Mouse (Mus musculus): ENCODE data around the gene Asb18.

The Asb18 gene

DNA sequence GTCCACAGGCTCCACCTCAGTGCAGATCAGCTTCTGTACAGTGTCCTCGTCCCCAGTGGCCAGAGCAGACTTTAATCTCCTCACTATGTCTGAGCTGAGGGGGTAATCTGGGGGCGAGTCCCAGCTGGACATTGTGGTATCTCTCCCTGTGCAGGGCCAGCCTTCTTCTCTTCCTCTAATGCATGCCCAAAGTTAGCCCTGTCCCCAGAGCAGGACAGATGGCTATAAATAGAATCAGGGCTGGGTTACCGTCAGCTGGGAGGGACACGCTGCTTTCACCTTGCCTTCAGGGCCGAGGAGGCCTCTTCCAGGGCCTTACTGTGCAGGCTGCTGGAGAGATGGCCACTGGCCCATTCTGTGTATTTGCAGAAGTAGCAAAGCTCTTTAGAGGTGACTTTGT lies at the start of gene Asb18:
Asb18 (minus strand) TSS at position 221 of the 400 bp plus-strand sequence.
- no peak for DNase-seq (ENCODE audit: low read depth, low spot score)

DNA sequence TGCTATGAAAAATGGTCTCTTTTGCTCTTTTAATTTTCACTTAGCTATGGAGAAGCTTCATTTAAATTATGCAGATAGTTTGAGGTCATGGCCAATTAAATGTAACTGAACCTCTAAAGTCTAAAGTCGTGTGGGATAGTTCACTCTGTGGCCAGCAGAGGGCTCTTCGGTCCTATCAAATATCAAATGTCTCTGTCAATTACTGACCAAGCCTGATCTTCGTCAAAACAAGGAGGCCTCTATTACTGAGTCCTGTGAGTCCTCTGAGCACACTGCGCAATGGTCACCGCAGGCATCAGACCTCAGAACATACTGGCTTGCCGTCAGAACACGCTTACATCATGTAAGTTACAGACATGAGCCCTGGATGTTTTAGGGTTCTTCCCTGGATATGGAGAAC lies 46.1 kb upstream of the Asb18 start:
- peak; percentile 46 for DNase-seq (ENCODE audit: low read depth, low spot score)

DNA sequence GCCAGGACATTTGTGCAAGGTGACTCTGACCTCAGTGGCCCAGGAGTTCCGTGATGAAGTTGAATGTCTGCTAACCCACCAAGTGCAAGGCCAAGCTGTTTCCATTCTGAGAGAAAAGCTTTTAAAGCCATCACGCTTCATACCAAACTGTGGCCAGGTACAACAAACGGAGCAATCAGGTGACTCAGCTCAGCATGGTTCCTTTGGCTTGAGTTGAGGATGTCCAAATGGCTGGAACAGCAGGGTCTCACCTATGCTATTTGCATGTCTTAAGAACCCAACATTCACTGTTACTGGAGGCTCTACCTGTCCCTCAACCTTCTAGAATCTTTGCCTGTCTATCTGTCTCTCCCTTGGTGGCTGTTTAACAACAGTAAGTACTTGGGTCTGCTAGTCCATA lies 45.6 kb upstream of the Asb18 start:
- DNase-seq (ENCODE audit: low read depth, low spot score) = no peak

DNA sequence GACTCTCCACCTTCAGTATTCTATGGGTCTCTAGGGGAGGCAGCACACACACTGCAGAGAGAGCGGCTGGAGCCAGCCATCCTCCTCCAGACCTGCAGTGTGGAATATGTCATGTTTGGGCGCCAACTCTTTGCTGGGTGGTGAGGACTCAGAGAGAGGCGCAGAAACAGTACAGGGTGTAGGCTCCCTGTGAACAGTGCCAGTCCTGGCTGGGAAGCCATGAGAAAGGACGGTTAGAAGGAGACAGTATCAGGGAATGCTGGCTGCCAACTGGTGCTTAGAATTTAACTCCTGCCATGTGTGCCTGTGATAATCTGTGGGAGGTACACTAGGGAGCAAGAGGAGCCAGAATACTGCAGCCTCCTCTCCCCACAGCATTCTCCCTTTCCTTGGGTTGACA lies 40.5 kb upstream of the Asb18 start:
- no peak for DNase-seq (ENCODE audit: low read depth, low spot score)

DNA sequence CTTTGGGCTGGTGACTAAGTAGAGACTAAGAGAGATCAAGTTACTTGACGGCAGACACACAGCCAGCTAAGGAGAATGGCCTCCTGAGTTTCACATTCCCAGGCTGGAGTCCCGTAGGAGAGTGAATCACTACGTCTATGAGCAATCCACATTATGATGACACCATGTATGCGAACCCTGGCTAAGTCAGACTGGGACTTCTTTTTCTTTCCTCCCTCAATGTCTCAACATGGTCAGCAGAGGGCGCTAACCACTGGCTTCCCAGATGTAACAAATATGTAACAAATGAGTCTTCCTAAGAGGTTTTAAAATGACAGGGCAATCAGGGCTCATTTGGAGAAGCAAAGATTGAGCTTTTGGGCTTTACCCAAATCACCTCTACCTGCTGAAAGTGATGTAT lies 36.9 kb upstream of the Asb18 start:
- DNase-seq (ENCODE audit: low read depth, low spot score) = peak; percentile 29

DNA sequence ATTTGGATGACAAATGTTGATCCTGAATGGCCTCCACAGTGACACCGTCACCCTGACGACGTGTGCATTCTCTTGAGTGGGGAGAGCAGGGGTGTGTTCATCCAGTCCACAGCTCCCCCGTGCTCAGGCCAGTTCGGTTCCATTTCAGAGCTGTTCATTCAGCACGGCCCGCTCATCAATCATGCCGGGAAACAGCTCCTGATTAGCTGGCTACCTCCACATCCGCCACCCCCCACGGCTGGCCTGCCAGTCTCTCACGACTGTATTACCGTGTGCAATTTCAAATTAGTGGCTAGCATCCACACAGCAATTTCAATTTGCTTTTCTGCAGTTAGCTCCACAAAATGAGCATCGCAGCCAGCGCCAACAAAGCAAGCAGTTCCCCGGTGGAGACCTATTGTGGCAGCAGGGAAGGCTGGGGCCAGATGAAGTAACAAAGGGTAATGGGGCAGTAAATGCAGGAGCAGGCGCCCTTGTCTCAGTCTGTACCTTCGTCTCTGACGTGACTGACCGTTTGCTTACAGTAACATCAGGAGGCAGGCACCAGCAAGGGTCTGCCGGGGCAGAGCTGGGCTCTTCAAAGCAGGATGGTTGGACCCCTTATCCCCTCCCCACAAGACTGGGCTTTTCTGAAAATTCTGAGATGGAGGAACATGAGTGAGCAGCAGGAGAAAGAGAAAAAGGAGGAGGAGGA lies 35.7 kb upstream of the Asb18 start:
- DNase-seq (ENCODE audit: low read depth, low spot score) = no peak

DNA sequence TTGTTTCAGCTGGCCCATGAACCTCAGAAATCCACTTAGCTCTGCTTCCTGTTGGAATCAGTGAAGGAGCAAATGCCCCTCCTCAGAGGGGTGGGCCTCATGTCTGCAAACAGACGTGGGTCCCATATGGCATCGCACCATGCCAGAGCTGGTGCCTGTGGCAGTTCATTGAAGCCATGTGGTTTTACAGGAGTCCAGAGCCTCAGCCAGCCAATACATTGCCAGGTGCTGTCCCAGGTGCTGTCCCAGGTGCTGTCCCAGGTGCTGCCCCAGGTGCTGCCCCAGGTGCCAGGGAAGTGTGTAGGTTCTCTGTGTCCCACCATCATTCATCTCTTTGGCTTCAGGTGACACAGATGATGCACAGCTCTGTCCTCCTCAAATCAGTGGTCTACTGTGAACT lies 13.8 kb upstream of the Asb18 start:
- DNase-seq (ENCODE audit: low read depth, low spot score) = no peak

DNA sequence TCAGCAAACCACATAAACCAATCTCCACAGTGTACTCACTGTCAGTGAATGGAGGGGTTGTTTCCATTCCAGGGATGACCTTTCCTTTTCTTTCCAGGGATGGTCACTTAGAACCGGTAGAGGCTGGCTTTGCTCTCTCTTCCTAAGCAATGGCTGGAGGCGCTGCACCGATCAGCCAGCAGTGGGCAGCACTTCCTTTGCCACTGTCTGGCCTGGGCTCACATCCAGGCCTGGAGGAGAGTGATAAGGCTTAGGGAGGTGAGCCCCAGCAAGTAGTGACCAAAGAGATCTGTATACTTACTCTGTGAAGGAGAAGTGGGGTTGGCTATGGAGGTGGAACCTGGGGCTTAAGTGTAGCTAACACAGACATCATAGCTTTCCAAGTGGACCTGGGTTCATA lies 12.5 kb upstream of the Asb18 start:
- DNase-seq (ENCODE audit: low read depth, low spot score) = no peak

DNA sequence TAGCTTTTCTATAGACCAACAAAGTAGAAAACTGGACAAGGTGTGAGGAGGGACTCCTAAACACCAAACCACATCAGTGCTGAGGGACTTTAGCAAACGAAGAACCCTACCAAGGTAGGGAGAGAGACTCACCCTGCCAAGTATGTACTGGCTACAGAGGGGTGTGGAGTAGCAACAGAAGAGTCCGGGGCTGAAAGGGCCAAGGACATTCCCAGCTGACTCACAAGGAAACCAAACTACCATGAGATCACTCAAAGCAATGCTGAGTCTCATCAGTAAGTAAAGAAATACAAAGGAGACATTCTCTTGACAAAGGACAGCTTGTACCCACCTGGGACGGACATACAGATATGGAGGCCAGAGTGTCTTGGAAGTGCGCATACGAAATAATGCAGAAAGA lies 5.9 kb upstream of the Asb18 start:
- no peak for DNase-seq (ENCODE audit: low read depth, low spot score)

DNA sequence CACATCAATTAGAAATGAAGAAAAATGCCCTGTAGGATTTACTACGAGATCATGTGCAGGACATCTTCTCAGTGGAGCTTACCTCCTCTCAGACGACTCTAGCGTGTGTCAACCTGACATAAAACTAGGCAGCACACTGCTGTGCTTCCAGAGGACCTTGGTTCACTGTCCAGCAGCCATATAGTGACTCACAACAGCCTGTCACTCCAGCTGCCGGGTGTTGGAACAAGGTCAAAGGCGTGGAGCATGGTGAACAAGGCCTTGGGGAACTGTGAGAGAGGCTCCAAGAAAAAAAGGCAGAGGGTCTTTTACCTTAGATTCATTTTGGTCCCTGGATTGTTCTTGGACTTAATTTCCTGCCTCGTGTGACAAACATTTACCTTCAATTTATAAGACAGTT lies 3.6 kb upstream of the Asb18 start:
- DNase-seq (ENCODE audit: low read depth, low spot score) = no peak

DNA sequence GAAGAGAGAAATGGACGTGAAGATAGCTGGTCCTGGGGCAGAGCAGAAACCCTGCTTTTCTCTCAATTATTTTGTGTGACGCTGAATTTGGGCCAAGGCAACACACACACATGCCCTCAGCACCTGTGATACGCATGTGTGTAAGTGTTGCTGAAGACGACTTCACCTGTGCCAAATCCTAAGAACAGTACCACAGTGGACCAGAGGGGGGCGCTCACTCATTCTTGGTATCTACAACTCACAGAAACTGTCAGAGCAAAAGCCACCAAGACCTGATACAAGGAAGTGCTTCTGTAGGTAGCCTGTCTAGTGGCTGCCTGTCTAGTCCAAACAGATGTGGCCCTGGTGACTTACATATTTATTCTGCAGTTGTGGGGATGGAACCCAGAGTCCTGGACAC lies 1.2 kb downstream of the Asb18 start:
- no peak for DNase-seq (ENCODE audit: low read depth, low spot score)

DNA sequence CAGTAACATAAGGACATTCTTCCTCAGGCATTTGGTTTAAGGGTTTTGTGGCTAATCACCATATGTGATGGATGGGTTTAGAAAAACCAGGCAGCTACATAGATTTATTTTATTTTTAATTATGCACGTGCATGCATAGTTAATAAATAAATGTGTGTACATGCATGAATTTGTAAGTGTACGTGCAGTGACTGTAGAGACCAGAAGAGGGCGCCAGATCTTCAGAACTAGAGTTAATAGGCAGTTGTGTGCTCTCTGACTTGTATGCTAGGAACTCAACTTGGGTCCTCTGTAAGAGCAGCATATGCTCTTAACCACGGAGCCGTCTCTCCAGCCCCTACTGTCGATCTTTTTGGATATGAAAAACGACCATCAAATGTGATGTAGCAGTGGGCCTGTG lies 1.6 kb downstream of the Asb18 start:
- DNase-seq (ENCODE audit: low read depth, low spot score) = no peak

DNA sequence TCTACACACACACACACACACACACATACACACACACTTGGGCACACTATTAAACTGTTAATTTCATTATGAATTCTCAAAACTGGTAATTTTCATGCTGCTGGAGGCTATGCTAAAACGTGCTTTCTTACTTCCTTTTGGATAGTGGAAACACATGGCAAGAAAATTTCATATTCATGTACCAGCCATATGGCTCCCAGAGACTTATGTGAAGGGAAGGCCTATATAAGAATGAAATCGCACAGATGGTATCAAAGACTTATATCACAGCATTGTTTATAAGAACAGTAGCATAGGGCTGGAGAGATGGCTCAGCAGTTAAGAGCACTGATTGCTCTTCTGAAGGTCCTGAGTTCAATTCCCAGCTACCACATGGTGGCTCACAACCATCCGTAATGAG lies 2.3 kb downstream of the Asb18 start:
- no peak for DNase-seq (ENCODE audit: low read depth, low spot score)

DNA sequence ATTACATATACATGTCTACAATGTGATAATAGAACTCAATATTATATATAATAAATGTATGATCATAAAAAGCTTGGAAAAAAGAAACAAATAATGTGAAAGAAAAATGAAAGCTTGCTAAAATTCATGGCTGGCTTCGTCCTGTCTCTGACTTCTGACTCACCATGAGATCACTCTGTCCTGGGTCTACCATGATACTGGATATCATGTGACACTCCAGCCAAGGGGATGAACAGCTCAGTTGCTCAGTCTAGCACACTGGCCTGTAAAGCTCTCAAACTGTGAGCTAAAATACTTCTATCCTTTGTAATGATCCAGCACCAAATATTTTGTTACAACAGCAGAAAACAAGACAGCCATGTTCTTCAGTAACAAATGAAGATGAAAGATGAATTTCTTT lies 4.4 kb downstream of the Asb18 start:
- no peak for DNase-seq (ENCODE audit: low read depth, low spot score)

DNA sequence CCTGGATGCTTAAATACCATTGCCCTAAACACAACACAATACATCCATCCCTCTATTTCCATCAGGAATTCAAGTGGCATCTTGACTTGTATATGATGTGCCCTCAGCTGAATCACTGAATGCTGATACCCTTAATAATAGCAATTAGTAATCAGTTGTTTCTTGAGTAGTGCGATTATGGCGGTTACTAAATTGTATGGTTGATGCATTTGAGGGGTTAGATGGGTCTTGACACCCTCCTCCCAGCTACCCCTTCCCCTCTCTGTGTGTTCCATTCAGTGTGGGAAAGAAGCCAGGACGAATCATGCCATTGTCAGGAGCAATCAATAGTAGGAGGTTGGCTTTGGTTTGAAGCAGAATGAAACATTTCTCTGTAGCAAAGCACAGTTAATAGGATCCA lies 5.3 kb downstream of the Asb18 start:
- no peak for DNase-seq (ENCODE audit: low read depth, low spot score)

DNA sequence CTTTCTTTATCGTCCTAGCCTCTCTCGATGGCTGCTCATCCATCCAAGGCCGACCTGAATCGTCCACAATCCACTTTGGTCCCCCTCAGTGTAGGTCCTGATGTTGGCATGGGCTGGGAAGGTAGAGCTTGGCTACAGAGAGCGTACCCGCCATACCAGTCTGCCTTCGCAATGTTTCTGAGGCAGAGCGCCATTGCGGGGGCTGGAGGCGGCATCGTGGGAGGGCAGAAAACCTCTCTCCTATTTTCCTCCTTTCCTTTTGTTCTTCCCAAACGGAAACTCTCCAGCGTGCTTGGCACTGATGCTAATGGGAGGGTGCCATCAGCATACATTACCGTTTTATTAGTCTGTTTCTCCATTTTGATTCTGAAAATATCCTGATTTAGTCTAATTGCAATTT lies 7.8 kb downstream of the Asb18 start:
- DNase-seq (ENCODE audit: low read depth, low spot score) = no peak

DNA sequence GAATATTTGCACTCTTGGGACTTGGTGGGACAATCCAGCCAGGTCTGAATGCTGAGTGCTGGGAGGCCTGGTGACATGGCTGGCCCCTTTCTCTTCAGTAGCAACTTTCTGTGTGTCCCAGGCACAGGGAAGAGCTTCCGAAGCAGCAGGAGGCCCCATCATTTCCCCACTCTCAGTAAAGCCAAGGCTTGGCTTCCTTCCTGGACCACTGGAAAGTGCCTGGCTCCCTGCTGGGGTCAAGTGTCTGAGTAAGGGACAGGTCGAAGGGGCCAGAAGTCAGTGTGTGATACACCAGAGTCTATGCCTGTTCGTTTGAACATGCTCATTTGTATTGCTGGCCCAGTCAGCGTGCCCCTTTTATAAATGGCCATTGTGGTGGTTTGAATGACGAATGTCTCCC lies 13.5 kb downstream of the Asb18 start:
- no peak for DNase-seq (ENCODE audit: low read depth, low spot score)

DNA sequence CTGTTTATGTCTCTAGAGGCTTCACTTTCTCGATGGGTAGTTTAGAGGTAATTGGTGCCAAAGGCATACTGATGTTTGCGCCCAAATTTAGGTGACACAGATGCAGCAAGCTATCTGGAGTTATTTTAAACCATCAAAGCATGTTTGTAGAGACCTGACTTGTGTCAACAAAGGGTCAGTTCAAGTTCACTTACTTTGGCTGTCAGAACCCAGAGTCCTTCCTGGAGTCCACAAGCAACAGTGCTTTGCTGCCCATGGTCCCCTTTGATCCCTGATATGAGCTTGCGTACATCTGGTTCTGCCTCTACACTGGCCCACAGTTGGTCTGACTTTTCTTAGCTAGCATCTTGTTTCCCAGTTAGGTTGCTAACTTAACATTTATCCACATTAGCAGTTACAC lies 14.6 kb downstream of the Asb18 start:
- DNase-seq (ENCODE audit: low read depth, low spot score) = no peak

DNA sequence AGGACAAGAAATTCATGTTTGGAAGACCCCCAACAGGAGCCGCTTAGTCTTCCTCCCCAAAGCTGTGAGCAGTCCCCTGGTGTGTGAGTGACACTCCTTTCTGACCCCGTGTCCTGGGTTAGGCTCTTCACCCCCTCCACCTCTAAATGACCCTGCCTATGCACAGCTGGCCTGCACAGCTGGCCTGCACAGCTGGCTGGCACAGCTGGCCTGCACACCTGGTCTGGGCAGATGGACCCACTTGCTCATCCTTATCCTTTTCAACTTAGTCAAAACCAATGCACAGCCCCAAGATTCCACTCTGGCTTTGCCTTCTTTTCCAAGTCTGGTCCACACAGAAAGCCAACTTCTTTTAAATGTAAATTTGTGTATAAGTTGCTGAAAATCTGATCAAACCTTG lies 15.8 kb downstream of the Asb18 start:
- DNase-seq (ENCODE audit: low read depth, low spot score) = no peak

DNA sequence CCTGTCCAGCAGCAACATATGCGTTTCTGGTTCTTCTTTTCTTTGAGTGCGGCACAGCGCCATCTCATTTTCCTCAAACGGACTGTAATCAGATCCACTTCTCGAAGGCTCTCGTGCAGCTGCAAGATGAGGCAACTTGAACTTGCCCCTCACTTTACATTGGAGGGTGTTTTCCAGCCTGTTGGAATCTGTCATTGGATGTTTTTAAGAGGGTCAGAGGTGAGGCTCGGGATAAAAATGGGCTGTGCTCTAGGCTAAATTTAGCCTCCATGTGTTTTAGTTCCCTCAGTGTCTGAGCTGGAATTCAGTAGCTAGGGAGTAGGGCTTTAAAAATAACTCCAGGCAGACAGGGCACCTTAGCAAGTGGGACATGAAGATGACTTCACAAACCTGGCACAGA lies 16.4 kb downstream of the Asb18 start:
- no peak for DNase-seq (ENCODE audit: low read depth, low spot score)

DNA sequence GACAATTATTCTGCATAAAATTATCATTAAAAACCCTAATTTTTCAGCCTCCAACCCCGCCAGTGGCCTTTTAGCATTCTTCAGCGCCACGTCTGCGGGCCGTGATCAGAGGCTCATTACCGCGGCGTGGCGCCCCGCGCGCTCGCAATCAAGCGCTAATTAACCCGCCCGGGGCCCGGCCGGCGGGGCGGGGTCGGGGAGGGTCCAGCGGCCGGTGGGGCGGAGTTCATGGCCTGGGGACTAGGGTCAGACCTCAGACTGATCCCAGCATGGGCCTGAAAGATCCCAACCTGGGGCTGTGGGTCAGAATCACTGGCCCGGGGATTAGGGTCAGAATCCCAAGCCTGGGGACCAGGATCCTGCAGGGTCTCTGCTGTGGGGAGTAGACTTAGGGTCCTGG lies 22.2 kb downstream of the Asb18 start:
- DNase-seq (ENCODE audit: low read depth, low spot score) = no peak

DNA sequence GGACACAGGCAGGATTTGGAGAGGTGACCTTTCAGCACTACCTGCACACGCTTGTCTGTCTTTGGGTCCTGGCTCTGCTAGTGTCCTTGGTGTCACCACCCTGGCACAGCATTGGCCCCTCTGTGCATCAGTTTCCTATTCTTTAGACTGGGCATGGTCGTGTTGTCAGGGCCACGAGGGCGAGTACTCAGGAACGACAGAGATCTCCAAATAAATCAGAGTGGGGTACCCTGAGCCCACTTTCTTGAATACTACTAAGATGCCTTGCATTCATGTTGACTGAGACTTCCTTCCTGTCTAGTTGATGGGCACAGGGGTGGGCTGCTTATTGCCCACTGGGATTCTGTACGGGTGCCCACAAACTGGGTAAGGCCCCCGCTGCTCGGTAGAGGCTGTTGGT lies 37.2 kb downstream of the Asb18 start:
- DNase-seq (ENCODE audit: low read depth, low spot score) = no peak

DNA sequence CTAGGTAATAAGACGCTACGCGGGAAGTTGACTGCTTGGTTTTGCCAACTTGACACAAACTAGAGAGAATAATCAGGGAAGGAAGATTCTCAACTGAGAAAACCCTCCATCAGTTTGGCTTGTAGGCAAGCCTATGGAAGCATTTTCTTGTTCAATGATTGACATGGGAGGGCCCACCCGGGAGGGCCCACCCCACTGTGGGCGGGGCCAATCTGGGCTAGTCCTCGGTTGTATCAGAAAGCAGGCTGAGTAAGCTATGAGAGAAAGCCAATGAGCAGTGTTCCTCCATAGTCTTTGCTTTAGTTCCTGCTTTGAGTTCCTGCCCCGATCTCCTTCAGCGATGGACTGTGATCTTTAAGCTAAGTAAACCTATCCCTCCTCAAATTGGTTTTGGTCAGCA lies 38.1 kb downstream of the Asb18 start:
- DNase-seq (ENCODE audit: low read depth, low spot score) = no peak

DNA sequence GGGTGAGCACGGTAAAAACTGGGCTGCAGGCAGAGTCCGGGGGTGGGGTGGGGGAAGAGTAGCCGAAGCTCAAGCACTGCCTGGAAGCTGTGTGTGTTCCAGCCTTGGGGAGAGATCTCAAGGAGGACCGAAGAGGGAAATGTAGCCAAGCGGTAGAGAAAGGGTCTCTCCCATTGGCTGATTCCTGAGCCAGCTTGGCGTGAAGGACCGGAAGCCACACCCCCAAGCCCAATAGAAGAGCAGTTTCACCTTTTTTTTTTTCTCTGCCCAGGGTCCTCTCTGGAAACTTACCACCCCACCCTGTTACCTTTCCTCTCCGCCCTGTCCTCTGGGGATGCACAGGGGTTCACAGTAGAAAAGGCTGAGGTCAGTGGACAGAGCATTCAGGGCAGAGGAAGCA lies 39.9 kb downstream of the Asb18 start:
- no peak for DNase-seq (ENCODE audit: low read depth, low spot score)
